Mouse (Mus musculus) right cerebral cortex, postnatal 4 days (tissue): Measurements from ENCODE around the gene Mrgbp.

Experiments
- DNase-seq: peaks from one replicate; pipeline ENCODE4 v3.0.0-alpha.2; 2022

Gene Mrgbp

GRCm38 (mm10) chr2:180597490-180597889, 16.4 kb downstream of the Mrgbp start, which contains the start of gene Col9a3:
TSS of gene Col9a3 (plus strand) at chr2:180597790.
- no peak for DNase-seq

GRCm38 (mm10) chr2:180598157-180598705, 17.1 kb downstream of the Mrgbp start:
- DNase-seq: no peak

GRCm38 (mm10) chr2:180600569-180601021, 19.5 kb downstream of the Mrgbp start:
- peak; percentile 59 for DNase-seq

GRCm38 (mm10) chr2:180604781-180605180, 23.7 kb downstream of the Mrgbp start:
- no peak for DNase-seq

- DNase-seq: no peak
Measured at GRCm38 (mm10) chr2:180610283-180610682, 29.2 kb downstream of the Mrgbp start.

GRCm38 (mm10) chr2:180611882-180612281, 30.8 kb downstream of the Mrgbp start:
- DNase-seq: no peak
